Mouse (Mus musculus) layer of hippocampus, postnatal 10 days (tissue): ENCODE measurements around the gene Magi1. TPM values are rescaled to one million over a fixed set of nuclear protein-coding genes. Genes with fewer than 3 reads are reported as not detected.

Experiments used
- DNase-seq, 2 experiments: peaks; one replicate each; pipeline ENCODE4 v3.0.0; 2021; ENCODE audit warnings: low spot score in 2 of 2
- total RNA-seq, 2 experiments: library from RNA; stranded (reverse); gene quantifications; 2 replicates each; pipeline ENCODE4 v1.2.3; 2021

The Magi1 gene
- total RNA-seq, 2 experiments from 2014 or later: 51.2 to 65.8 TPM

GRCm38 (mm10) chr6:94162918-94163317 lies 120.8 kb downstream of the Magi1 start:
- DNase-seq: no peak

- DNase-seq: no peak
Observed at GRCm38 (mm10) chr6:94159256-94159655, 124.5 kb downstream of the Magi1 start.

- DNase-seq: no peak
Observed at GRCm38 (mm10) chr6:94158119-94158848, 125.4 kb downstream of the Magi1 start.

- no peak for DNase-seq
Observed at GRCm38 (mm10) chr6:94155996-94156395, 127.7 kb downstream of the Magi1 start.

GRCm38 (mm10) chr6:94154854-94155601 lies 128.7 kb downstream of the Magi1 start:
- DNase-seq: no peak

- no peak for DNase-seq
Observed at GRCm38 (mm10) chr6:94152881-94153280, 130.8 kb downstream of the Magi1 start.

GRCm38 (mm10) chr6:94150876-94151275 lies 132.8 kb downstream of the Magi1 start:
- no peak for DNase-seq

GRCm38 (mm10) chr6:94149800-94150199 lies 133.9 kb downstream of the Magi1 start:
- DNase-seq: no peak

- DNase-seq: no peak
Observed at GRCm38 (mm10) chr6:94146206-94146493, 137.6 kb downstream of the Magi1 start.

- DNase-seq: no peak
Observed at GRCm38 (mm10) chr6:94145430-94146205, 138.1 kb downstream of the Magi1 start.

- no peak for DNase-seq
Observed at GRCm38 (mm10) chr6:94142493-94142892, 141.2 kb downstream of the Magi1 start.

GRCm38 (mm10) chr6:94141496-94141895 lies 142.2 kb downstream of the Magi1 start:
- no peak for DNase-seq

- DNase-seq: no peak
Observed at GRCm38 (mm10) chr6:94139952-94140414, 143.7 kb downstream of the Magi1 start.

- no peak for DNase-seq
Observed at GRCm38 (mm10) chr6:94136693-94137092, 147.0 kb downstream of the Magi1 start.

GRCm38 (mm10) chr6:94134159-94134558 lies 149.6 kb downstream of the Magi1 start:
- no peak for DNase-seq

GRCm38 (mm10) chr6:94131999-94132398 lies 151.7 kb downstream of the Magi1 start:
- no peak for DNase-seq

- DNase-seq: no peak
Observed at GRCm38 (mm10) chr6:94130389-94130788, 153.3 kb downstream of the Magi1 start.

- no peak for DNase-seq
Observed at GRCm38 (mm10) chr6:94126763-94127162, 157.0 kb downstream of the Magi1 start.

- DNase-seq: no peak
Observed at GRCm38 (mm10) chr6:94125144-94125543, 158.6 kb downstream of the Magi1 start.

GRCm38 (mm10) chr6:94124279-94124678 lies 159.4 kb downstream of the Magi1 start:
- DNase-seq: no peak

GRCm38 (mm10) chr6:94122566-94123150 lies 161.1 kb downstream of the Magi1 start:
- no peak for DNase-seq

GRCm38 (mm10) chr6:94121488-94121887 lies 162.2 kb downstream of the Magi1 start:
- no peak for DNase-seq
